Mouse (Mus musculus): ENCODE measurements at regions not wholly inside any gene's neighbourhood (a gene's known extent, or its start where the extent isn't known, plus 50 kb on each side); places are given as distances from the start of the nearest gene placed in this dataset.

GRCm38 (mm10) chr15:87335324-87335723, 208.8 kb upstream of the Fam19a5 start:
- TF ChIP-seq CTCF (IDR thresholded peaks at IDR 0.05; ENCODE audit: control insufficient read depth, insufficient read depth, insufficient replicate concordance, low read depth, low read length) (no peak), POLR2A (IDR thresholded peaks at IDR 0.05; ENCODE audit: control insufficient read depth, low read depth, low read length) (no peak)

All from testis, adult 2 months (tissue).